Mouse (Mus musculus) embryonic fibroblast, embryonic 13.5 days (primary cell): ENCODE data around the gene Gm26620.

ENCODE experiments used
- CTCF ChIP-seq: IDR thresholded peaks from 2 replicates; pipeline ENCODE4 v1.5.1; 2011; ENCODE audit warnings: mild to moderate bottlenecking, control low read depth, low read length, moderate library complexity, borderline replicate concordance; ENCODE audit not compliant: insufficient read depth
- POLR2A ChIP-seq: IDR thresholded peaks from 2 replicates; pipeline ENCODE4 v1.6.1; 2011; ENCODE audit warnings: low read depth, mild to moderate bottlenecking, control low read depth, low read length, moderate library complexity

DNA sequence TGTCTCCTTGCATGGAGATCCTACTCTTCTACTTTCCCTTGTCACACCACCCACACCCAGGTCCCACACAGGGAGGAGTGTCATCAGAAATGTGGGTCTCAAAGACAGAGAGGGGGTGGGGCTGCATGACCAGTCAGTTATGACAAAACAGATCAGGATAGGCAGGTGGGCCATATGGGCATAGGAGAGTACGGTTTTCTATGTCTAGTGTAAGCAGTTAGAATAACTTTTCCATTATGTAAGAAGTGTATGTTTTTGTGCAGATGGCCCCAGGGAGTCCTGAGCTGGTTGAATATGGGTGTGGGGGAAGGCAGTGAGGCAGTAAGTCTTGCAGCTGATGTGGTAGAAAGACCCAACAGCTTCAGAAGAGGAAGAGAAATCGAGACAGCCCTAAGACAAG, 43.6 kb downstream of the Gm26620 start:
- no peak for TF ChIP-seq CTCF
- no peak for TF ChIP-seq POLR2A
